Mouse (Mus musculus): ENCODE results near the gene Slc22a23.

Gene Slc22a23

DNA sequence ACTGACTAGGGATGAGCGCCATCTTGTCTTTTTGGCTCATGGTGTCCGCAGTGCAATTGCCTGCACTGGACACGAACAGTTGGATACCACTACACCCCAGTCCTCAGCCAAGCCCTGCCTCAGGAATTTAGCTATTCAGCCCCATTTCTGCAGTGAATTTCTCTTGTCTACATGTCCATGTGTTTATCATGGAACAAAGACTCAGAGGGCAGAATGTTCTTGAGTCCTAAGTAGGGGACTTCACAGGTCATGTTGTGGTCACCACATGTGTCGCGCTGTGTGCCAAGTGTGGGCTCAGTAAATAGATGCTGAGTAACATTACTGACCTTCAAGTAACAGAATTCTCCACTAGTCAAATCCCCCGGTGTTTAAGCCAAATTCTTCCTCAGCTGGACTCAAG lies 109.9 kb downstream of the Slc22a23 start:
- peak; percentile 77 for DNase-seq (ENCODE audit: inconsistent ontology term)

- DNase-seq (ENCODE audit: inconsistent ontology term) = peak; percentile 80
Measured at GRCm38 (mm10) chr13:34234439-34234838, 110.5 kb downstream of the Slc22a23 start.

DNA sequence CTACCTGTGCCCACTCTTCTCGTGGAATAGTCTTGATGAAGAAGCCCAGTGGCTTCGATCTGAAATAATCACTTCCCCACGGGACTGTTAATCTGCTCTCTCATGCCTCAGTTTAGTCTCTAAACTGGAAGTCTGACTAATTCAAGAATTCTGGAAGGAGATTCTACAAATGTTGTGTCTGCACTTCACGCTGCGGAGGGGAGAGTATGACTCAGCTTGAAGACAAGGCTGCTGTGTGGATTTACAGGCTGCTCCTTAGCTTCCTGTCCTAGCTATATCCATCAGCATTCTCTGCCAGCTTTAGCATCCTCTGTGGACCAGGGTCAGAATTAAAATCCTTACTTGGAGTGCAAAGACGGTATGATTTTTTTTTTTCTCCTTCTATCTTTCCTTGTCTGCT lies 112.0 kb downstream of the Slc22a23 start:
- no peak for DNase-seq (ENCODE audit: inconsistent ontology term)

DNA sequence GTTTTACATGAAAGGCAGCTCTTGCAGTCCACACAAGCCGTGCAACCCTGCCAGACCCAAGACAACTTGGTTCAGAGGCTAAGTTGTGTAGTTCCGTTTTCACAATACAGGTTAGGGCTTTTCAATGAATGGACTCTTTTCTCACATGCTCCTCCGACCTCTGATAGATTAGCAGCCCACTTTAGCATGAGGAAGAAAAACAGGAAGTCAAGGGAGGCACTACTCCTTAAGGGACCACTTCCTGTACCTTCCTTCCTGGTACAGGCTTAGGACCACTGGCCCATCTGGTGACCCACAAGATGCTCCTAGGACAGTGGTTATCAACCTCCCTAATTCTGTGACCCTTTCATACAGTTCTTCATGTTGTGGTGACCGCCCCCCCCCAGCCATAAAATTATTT lies 116.1 kb downstream of the Slc22a23 start:
- DNase-seq (ENCODE audit: inconsistent ontology term) = no peak

DNA sequence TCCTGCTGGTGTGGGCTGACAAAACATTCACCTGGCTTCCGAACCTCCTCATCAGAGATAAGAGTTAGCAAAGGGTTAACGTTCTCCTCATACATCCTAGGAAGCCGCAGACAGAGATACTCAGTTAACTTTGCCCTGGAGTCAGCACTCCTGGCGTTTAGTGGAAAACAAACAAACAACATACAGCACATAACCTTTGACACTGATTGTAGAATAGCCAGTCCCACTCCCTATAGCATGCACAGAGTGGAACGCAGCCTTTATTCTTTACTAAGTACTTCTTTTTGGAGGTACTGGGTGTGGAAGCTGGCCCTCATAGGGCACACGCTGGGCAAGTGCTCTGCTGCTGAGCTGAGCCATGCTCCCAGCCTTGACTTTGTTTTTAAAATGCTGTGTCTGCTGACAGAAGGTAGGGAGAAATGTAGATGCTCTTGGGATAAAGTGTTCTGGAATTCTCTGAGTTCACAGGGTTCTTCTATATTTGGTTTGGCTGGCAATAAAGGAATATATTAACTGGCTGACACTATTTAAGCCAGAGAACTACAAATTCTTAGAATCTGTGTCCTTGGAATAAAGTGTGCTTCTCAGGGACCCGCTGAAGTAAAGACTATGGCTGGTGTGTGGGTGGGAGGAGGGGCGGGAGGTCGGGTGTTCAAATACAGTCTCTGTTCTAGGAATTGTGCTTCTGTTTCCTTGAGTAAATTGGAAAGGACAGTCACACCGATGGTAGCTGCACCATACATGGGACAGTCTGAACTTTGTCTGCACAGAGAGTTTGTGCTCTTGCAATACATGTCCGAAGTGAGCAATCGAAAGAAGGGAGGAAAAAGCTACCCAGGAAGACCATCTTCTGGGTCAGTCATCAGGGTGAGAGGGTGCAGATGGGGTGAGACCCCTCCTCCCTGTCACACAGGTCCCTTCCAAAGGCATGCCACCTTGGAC lies 117.0 kb downstream of the Slc22a23 start:
- DNase-seq (ENCODE audit: inconsistent ontology term) = no peak

DNA sequence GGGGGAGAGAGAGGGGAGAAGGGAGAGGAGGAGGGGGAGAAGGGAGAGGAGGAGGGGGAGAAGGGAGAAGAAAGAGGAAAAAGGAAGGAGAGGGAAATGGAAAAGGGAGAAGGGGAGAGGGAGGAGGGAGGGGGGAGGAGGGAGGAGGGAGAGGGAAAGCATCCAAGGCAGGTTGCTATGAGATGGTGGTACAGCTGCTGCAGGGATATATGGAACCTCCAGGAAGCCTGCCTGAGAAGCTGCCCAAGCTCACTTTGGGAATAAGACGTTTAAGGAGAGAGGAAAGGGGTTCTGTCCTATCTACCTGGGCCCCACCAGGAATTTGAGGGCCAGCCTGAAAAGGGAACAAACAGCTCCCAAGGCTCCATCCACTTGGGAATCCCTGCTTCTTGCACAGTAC lies 118.0 kb downstream of the Slc22a23 start:
- no peak for DNase-seq (ENCODE audit: inconsistent ontology term)

DNA sequence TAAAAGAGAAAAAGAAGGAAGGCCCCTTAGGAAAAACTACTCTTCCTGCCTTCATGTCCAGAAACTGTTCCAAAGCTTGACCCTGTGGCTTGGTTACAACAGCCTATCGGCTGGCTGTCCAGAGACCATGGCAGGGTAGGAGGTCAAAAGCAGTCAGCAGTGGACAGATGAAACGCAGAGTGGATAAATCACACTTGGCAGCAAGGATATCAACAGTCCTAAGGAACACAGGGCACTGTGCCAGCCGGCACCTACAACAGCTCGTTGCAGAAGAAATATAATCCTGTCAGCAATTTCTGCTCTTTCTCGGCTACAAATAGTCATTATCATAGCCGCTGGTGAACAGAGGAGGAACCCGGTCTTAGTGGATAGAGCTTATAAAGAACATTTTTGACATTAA lies 122.0 kb downstream of the Slc22a23 start:
- DNase-seq (ENCODE audit: inconsistent ontology term) = peak; percentile 48

DNA sequence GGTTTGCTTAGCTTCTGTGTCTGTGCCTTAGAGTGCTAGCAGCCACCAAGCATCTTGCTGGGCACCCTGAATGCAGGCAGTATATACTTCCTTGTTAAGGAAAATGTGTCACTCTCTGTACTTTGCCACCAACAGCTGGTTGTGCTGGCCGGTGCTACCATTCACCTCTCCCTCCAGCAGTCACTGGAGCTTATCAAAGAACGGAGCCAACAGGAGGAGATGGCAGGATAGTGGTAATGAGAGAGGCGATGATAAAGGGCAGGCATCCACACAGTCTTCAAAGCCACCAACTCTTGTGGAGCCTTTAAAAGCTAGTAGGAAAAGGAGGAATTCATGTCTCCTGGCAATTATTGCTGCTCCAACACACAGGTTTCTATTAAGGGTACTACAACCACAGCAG lies 125.3 kb downstream of the Slc22a23 start:
- no peak for DNase-seq (ENCODE audit: inconsistent ontology term)

- DNase-seq (ENCODE audit: inconsistent ontology term) = peak; percentile 98
Measured at GRCm38 (mm10) chr13:34218776-34219175, 126.2 kb downstream of the Slc22a23 start.

- no peak for DNase-seq (ENCODE audit: inconsistent ontology term)
Measured at GRCm38 (mm10) chr13:34214855-34215254, 130.1 kb downstream of the Slc22a23 start.

GRCm38 (mm10) chr13:34212735-34213212 lies 132.2 kb downstream of the Slc22a23 start:
- DNase-seq (ENCODE audit: inconsistent ontology term) = no peak

DNA sequence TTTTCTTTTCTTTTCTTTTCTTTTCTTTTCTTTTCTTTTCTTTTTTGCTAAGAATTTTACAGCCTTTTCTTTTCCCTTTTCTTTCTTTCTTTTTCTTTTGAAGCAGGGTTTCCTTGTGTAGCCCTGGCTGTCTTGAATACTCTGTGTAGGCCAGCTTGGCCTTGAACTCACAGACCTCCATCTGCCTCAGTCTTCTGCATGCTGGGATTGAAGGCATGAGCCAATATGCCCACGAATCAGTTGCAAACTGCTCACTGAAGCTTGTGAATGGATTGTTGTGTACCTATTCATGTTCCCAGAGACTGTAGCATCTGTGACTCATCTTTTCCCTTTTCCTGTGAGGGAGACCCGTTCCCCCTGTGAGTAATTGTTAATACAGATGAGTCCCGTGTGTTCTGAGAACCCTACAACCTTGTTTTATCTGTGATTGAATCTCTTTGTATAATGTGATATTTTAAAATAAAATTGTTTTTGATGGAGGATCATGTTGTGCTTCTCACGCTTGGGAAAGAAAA lies 133.7 kb downstream of the Slc22a23 start:
- DNase-seq (ENCODE audit: inconsistent ontology term) = peak; percentile 79

DNA sequence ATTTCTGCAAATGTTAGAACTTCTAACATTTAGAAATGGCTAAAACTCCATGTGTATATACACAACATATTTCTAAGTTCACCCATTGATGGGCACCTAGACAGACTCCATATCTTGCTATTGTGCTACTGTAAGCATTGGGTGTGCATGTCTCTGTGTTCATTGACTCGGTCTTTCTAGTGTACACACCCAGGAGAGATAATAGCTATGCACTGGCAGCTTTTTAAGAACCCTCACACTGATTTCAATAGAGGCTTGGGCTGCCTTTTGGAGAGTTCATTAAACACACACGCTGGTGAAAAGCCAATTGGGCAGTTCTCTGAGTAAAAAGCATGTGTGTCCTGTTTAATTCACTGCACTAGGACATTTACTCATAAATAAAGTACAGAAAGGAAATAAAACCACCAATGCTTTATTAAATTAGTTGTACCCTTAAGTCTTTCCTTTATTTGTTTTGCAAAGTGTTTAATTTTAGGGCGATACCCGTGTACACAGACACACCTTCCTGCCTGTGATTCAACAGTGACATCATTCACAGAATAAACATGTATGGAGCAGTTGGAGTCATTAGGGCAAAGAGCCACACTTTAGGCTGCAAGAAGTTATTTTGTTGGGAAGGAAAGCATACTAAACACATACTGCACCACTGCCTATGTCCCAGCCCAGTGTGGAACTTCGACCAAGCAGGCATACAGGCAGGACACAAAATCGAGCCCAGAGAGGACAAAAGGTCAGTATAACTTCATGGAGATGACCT lies 137.1 kb downstream of the Slc22a23 start:
- no peak for DNase-seq (ENCODE audit: inconsistent ontology term)

GRCm38 (mm10) chr13:34205216-34205615 lies 139.8 kb downstream of the Slc22a23 start:
- DNase-seq (ENCODE audit: inconsistent ontology term) = no peak

GRCm38 (mm10) chr13:34195676-34196075 lies 149.3 kb downstream of the Slc22a23 start:
- no peak for DNase-seq (ENCODE audit: inconsistent ontology term)

DNA sequence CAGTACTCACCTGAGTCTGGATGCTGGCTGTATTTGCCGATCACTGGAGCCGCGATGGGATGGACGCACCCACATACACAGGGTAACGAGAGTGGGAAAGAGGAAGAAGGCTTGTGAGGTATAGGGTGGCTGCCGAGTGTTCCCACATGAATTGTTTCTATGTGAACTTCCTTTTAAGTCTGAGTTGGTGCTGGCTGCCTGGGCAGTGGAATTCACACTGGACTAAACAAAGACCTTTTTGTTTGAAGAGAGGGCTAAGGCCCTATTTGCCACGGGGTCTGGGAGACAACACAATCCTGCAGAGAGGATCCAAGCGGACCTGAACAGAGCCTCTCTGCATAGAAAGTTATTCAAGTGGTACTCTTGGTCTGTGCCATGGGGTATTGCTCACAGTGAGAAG lies 151.6 kb downstream of the Slc22a23 start:
- peak; percentile 63 for DNase-seq (ENCODE audit: inconsistent ontology term)

DNA sequence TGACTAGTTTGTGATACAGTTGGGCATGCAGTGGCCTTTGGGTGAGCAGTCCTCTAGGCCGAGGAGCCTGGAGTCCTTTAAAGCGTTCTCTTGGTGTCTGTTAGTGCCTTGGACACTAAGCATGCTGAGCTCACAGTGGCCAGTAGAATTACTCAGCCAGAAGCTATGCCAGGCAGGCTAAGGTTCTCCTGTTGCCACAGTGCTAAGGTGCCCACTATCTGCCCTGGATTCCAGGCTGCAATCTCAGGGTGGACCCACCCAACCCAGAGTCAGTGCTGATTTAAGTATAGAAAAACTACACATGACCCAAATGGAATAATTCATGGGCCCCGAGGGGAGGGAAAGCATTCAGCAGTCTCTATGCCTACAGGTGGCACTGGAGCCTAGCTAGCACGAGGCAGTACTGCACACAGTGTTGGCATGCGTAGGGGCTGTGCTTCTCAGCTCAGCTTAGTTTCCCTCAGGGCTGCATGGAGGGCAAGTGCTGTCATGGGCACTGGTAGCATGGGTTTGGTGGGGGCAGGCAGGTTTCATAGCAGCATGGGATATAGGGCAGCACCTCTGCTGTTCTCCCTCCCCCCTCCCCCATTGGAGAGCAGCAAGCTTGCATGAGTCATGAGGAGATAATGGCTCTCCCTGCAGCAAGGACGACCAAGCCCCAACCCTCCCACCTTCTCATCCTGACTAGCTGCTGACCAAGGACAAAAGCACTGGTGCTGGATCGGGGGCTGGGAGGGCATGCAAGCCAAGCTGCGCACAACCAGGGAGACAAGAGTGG lies 152.4 kb downstream of the Slc22a23 start:
- peak; percentile 84 for DNase-seq (ENCODE audit: inconsistent ontology term)

- peak; percentile 69 for DNase-seq (ENCODE audit: inconsistent ontology term)
Measured at GRCm38 (mm10) chr13:34187571-34187970, 157.4 kb downstream of the Slc22a23 start.

DNA sequence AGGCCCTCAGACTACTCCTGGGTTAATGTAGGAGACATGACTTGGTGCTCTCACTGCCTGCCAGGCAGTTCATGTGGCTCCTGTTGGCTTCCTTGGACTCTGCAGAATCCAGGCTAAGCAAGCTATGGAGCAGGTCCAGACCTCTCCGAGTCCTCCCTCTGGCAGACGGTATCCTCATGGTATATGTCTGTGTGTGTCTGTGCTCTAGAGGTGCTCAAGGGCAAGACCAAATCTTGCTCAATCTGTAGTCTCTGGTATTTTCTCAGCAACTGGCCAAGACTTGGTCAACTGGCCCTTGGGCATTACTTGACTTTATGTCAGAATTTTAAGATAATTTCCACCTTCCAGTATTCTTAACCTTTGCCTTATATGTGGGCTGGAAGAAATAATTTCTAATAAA lies 159.6 kb downstream of the Slc22a23 start:
- DNase-seq (ENCODE audit: inconsistent ontology term) = no peak

DNA sequence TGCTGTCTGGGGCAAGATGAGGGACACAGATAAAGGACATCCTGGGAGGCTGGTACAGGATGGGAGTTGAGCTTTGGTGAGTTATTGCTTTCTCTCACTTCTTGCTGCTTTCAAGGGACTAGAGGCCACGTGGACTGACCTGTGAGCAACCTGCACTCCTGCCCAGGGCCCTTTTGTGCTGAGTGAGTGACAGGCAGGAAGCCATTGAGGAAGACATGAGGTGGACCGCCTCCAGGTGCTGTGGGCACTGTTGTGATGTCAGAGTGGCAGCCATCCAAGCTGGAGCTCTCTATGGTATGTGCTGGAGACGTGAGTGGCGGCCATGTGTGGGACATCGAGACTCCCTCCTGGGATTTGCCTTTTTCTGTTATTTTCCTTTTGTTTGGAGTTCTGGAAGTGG lies 163.4 kb downstream of the Slc22a23 start:
- DNase-seq (ENCODE audit: inconsistent ontology term) = no peak

GRCm38 (mm10) chr13:34174025-34174424 lies 171.0 kb downstream of the Slc22a23 start:
- DNase-seq (ENCODE audit: inconsistent ontology term) = no peak
